Mouse (Mus musculus) forebrain, embryonic 13.5 days (tissue): Measurements from ENCODE around the gene Kitl. TPM values are rescaled to one million over a fixed set of nuclear protein-coding genes. Genes with fewer than 3 reads are reported as not detected.
A peak's percentile ranks its signal among the peaks of the same experiment; 100 is the strongest.

Source experiments
- ATAC-seq: fragments of 200-750 bp; cut with Nextera tagmentation; 2 replicates; pipeline ENCODE4 v1.8.0; 2017
- H3K27ac ChIP-seq: fragments of 300-500 bp; sonication (generic); 2 replicates; pipeline ENCODE4 v1.5.1; 2015; ENCODE audit warnings: inconsistent platforms, mild to moderate bottlenecking, moderate library complexity
- H3K27me3 ChIP-seq: fragments of 300-500 bp; sonication (generic); 2 replicates; pipeline ENCODE4 v1.6.1; 2015; ENCODE audit warnings: mild to moderate bottlenecking, inconsistent platforms
- H3K36me3 ChIP-seq: fragments of 300-500 bp; sonication (generic); 2 replicates; pipeline ENCODE4 v1.6.1; 2015; ENCODE audit warnings: mild to moderate bottlenecking, inconsistent platforms; ENCODE audit not compliant: poor library complexity, severe bottlenecking
- H3K4me1 ChIP-seq: fragments of 300-500 bp; sonication (generic); 2 replicates; pipeline ENCODE4 v1.6.1; 2015; ENCODE audit warnings: inconsistent platforms
- H3K4me2 ChIP-seq: fragments of 300-500 bp; sonication (generic); 2 replicates; pipeline ENCODE4 v1.6.1; 2015; ENCODE audit warnings: inconsistent platforms, mild to moderate bottlenecking, moderate library complexity
- H3K4me3 ChIP-seq: fragments of 300-500 bp; sonication (generic); 2 replicates; pipeline ENCODE4 v1.5.1; 2015; ENCODE audit warnings: mild to moderate bottlenecking, inconsistent platforms
- H3K9ac ChIP-seq: fragments of 300-500 bp; sonication (generic); 2 replicates; pipeline ENCODE4 v1.6.1; 2015; ENCODE audit warnings: mild to moderate bottlenecking, inconsistent platforms
- H3K9me3 ChIP-seq: fragments of 300-500 bp; sonication (generic); replicated peaks from 2 replicates; pipeline ENCODE4 v1.6.1; 2016; ENCODE audit warnings: inconsistent platforms
- WGBS: fragments of 180-500 bp; shearing (Covaris S2); methylation state at CpG from one replicate; pipeline ENCODE4 v1.1.7; 2015; 5-methylcytosine and 5-hydroxymethylcytosine counted together
- polyA plus RNA-seq: library from polyadenylated mRNA; unstranded; fragments of >200 nt; fragmentation: Nextera tagmentation; extraction: Ambion mirVana; gene quantifications from 2 replicates; pipeline ENCODE4 v1.2.1, GENCODE M21; 2015

The Kitl gene
- 19.6 and 26.6 TPM in 2 replicates for polyA plus RNA-seq

GRCm38 (mm10) chr10:100015370-100016325, at the start of gene Kitl:
Gene Kitl (plus strand): TSS chr10:100015630.
- WGBS: under 1% methylated on average over 70 of the region's 70 CpGs
- Histone ChIP-seq H3K9me3 (no peaks in the 10 kb centered on the region), H3K4me3 (peak within 1 kb of the TSS; percentile 72), H3K4me1 (peaks cover 36% of the 10 kb centered on the region), H3K27me3 (peaks cover 28% of the 10 kb centered on the region), H3K27ac (peak within 1 kb of the TSS; percentile 70), H3K9ac (peak within 1 kb of the TSS; percentile 78), H3K36me3 (no peaks in the 10 kb centered on the region), H3K4me2 (peak within 1 kb of the TSS; percentile 99)
- ATAC-seq: peak; percentile 82

- Histone ChIP-seq H3K9me3 (no peaks in the 10 kb centered on the region), H3K4me1 (no peaks in the 10 kb centered on the region), H3K4me3 (no peak overlapping the region), H3K27me3 (no peaks in the 10 kb centered on the region), H3K27ac (no peak overlapping the region), H3K9ac (no peak overlapping the region), H3K36me3 (no peaks in the 10 kb centered on the region), H3K4me2 (no peak overlapping the region)
- WGBS: 74% methylated on average over 8 of the region's 8 CpGs
- no peak for ATAC-seq
These were observed 42.6 kb upstream of the Kitl start for GRCm38 (mm10) chr10:99972866-99973265.

- Histone ChIP-seq H3K4me1 (no peaks in the 10 kb centered on the region), H3K9ac (no peak overlapping the region), H3K4me3 (no peak overlapping the region), H3K27me3 (no peaks in the 10 kb centered on the region), H3K9me3 (no peaks in the 10 kb centered on the region), H3K27ac (no peak overlapping the region), H3K4me2 (no peak overlapping the region), H3K36me3 (no peaks in the 10 kb centered on the region)
- no peak for ATAC-seq
- 73% methylated on average over 3 of the region's 3 CpGs for WGBS
These were observed 35.3 kb upstream of the Kitl start for GRCm38 (mm10) chr10:99980096-99980495.

- no peak for ATAC-seq
- H3K9ac ChIP-seq: no peak overlapping the region
- WGBS: 85% methylated on average over 2 of the region's 2 CpGs
These were observed 34.5 kb upstream of the Kitl start for GRCm38 (mm10) chr10:99980916-99981315.

GRCm38 (mm10) chr10:99981887-99982286, 33.5 kb upstream of the Kitl start:
- WGBS: 94% methylated on average over 5 of the region's 5 CpGs
- no peaks in the 10 kb centered on the region for H3K9me3 ChIP-seq
- H3K4me1 ChIP-seq: no peaks in the 10 kb centered on the region
- ATAC-seq: no peak
- no peak overlapping the region for H3K27ac ChIP-seq
- no peak overlapping the region for H3K4me3 ChIP-seq
- no peaks in the 10 kb centered on the region for H3K36me3 ChIP-seq
- H3K9ac ChIP-seq: no peak overlapping the region
- no peak overlapping the region for H3K4me2 ChIP-seq
- no peaks in the 10 kb centered on the region for H3K27me3 ChIP-seq

More at GRCm38 (mm10) chr10:99980916-99981315, 34.5 kb upstream of the Kitl start:
- H3K9me3 ChIP-seq: no peaks in the 10 kb centered on the region
- no peak overlapping the region for H3K4me2 ChIP-seq
- no peak overlapping the region for H3K4me3 ChIP-seq
- no peak overlapping the region for H3K27ac ChIP-seq
- H3K27me3 ChIP-seq: no peaks in the 10 kb centered on the region
- H3K4me1 ChIP-seq: no peaks in the 10 kb centered on the region
- no peaks in the 10 kb centered on the region for H3K36me3 ChIP-seq

GRCm38 (mm10) chr10:99986745-99987144, 28.7 kb upstream of the Kitl start:
- 85% methylated on average over 8 of the region's 8 CpGs for WGBS
- no peak overlapping the region for H3K9ac ChIP-seq
- no peak overlapping the region for H3K27ac ChIP-seq
- ATAC-seq: no peak
- H3K9me3 ChIP-seq: no peaks in the 10 kb centered on the region
- H3K4me2 ChIP-seq: no peak overlapping the region
- H3K4me3 ChIP-seq: no peak overlapping the region
- H3K36me3 ChIP-seq: no peaks in the 10 kb centered on the region
- H3K4me1 ChIP-seq: no peaks in the 10 kb centered on the region
- no peaks in the 10 kb centered on the region for H3K27me3 ChIP-seq

GRCm38 (mm10) chr10:99989758-99990157, 25.7 kb upstream of the Kitl start:
- no peaks in the 10 kb centered on the region for H3K4me1 ChIP-seq
- no peak overlapping the region for H3K9ac ChIP-seq
- no peaks in the 10 kb centered on the region for H3K27me3 ChIP-seq
- H3K4me3 ChIP-seq: no peak overlapping the region
- no peaks in the 10 kb centered on the region for H3K36me3 ChIP-seq
- H3K9me3 ChIP-seq: no peaks in the 10 kb centered on the region
- no peak for ATAC-seq
- no peak overlapping the region for H3K27ac ChIP-seq
- H3K4me2 ChIP-seq: no peak overlapping the region

GRCm38 (mm10) chr10:99992121-99992520, 23.3 kb upstream of the Kitl start:
- H3K27me3 ChIP-seq: no peaks in the 10 kb centered on the region
- H3K4me2 ChIP-seq: no peak overlapping the region
- no peak overlapping the region for H3K9ac ChIP-seq
- H3K36me3 ChIP-seq: no peaks in the 10 kb centered on the region
- no peak overlapping the region for H3K4me3 ChIP-seq
- H3K4me1 ChIP-seq: no peaks in the 10 kb centered on the region
- H3K27ac ChIP-seq: no peak overlapping the region
- no peaks in the 10 kb centered on the region for H3K9me3 ChIP-seq
- WGBS: 84% methylated on average over 9 of the region's 9 CpGs
- ATAC-seq: no peak

GRCm38 (mm10) chr10:100001452-100001851, 14.0 kb upstream of the Kitl start:
- no peak overlapping the region for H3K4me2 ChIP-seq

GRCm38 (mm10) chr10:100003797-100004196, 11.6 kb upstream of the Kitl start:
- Histone ChIP-seq H3K9me3 (no peaks in the 10 kb centered on the region), H3K4me3 (no peak overlapping the region), H3K27me3 (peaks cover 4% of the 10 kb centered on the region; the same call in 1 of the 2 replicates), H3K9ac (no peak overlapping the region), H3K4me2 (no peak overlapping the region), H3K36me3 (no peaks in the 10 kb centered on the region), H3K27ac (no peak overlapping the region), H3K4me1 (no peaks in the 10 kb centered on the region)
- no peak for ATAC-seq
- WGBS: 82% methylated on average over 4 of the region's 4 CpGs

More at GRCm38 (mm10) chr10:100001452-100001851, 14.0 kb upstream of the Kitl start:
- ATAC-seq: no peak
- Histone ChIP-seq H3K4me3 (no peak overlapping the region), H3K27ac (no peak overlapping the region), H3K27me3 (no peaks in the 10 kb centered on the region), H3K9ac (no peak overlapping the region), H3K9me3 (no peaks in the 10 kb centered on the region), H3K36me3 (no peaks in the 10 kb centered on the region), H3K4me1 (no peaks in the 10 kb centered on the region)
- 79% methylated on average over 4 of the region's 4 CpGs for WGBS

- WGBS: 22% methylated on average over 6 of the region's 6 CpGs
- Histone ChIP-seq H3K36me3 (no peaks in the 10 kb centered on the region), H3K27me3 (peaks cover 17% of the 10 kb centered on the region), H3K4me1 (peaks cover 6% of the 10 kb centered on the region; the same call in 1 of the 2 replicates), H3K4me3 (no peak overlapping the region), H3K9me3 (no peaks in the 10 kb centered on the region), H3K27ac (no peak overlapping the region), H3K4me2 (0 out of 2 replicates have a peak overlapping the region, but pooled peaks have one; percentile 1), H3K9ac (no peak overlapping the region)
- ATAC-seq: peak; percentile 36; the same call in 1 of the 2 replicates
These were observed 5.7 kb upstream of the Kitl start for GRCm38 (mm10) chr10:100009681-100010080.

- ATAC-seq: no peak
- 65% methylated on average over 9 of the region's 9 CpGs for WGBS
- Histone ChIP-seq H3K27me3 (peaks cover 17% of the 10 kb centered on the region), H3K4me3 (no peak overlapping the region), H3K4me2 (0 out of 2 replicates have a peak overlapping the region, but pooled peaks have one; percentile 1), H3K36me3 (no peaks in the 10 kb centered on the region), H3K9ac (no peak overlapping the region), H3K9me3 (no peaks in the 10 kb centered on the region), H3K4me1 (peaks cover 6% of the 10 kb centered on the region), H3K27ac (no peak overlapping the region)
These were observed 5.1 kb upstream of the Kitl start for GRCm38 (mm10) chr10:100010291-100010690.
